Mouse (Mus musculus) embryonic stem cell, embryonic (primary cell): Measurements from ENCODE around the gene Slc8b1.

ENCODE experiments used
- CTCF ChIA-PET, 4 experiments: fragments of 300-600 bp in 2 of 4; fragments of 350-600 bp in 2 of 4; sonication (Branson Sonifier 250); formaldehyde crosslinking; loops; one replicate each; lab custom pipeline; 2022; ENCODE audit warnings: inconsistent platforms in 2 of 4; lab: Charles Lee
- POLR2A ChIA-PET, 4 experiments: fragments of 300-600 bp in 2 of 4; fragments of 350-600 bp in 2 of 4; sonication (Branson Sonifier 250); formaldehyde crosslinking; loops; one replicate each; lab custom pipeline; 2022; ENCODE audit warnings: antibody characterized with exemption in 4 of 4, inconsistent platforms in 1 of 4; lab: Charles Lee

The Slc8b1 gene

DNA sequence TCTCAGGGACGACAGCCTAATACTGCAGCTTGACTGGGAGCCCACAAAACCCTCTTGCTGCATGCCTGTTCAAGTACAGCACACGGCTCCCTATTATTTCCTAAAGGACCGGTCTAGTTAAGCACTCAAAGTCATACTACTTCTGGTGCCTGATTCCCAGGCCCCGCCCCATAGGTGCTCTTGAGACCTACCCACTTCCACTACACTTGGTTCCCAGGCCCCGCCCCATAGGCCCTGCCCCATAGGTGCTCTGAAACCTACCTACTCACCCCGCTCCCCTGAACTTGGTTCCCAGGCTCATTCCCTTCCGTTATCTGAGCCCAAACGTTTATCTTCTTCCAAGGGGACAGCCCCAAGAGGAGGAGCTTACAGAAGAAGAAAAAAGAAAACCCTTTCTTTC, 23.1 kb upstream of the Slc8b1 start:
- POLR2A ChIA-PET = interaction anchor here in 2 of 4 experiments (0.5 to 1.7 kb wide), 6 partner anchors 12 to 127 kb away, joined by 3 to 7 read pairs (median 3); partner anchors contain the start of gene Plbd2 (in 2 of the 2)
- CTCF ChIA-PET = interaction anchor here in 1 of 4 experiments (0.6 to 3.2 kb wide), 5 partner anchors 18 to 387 kb away, joined by 3 to 12 read pairs (median 3); no protein-coding TSS in a partner anchor

GRCm38 (mm10) chr5:120490679-120491192, 20.2 kb upstream of the Slc8b1 start:
- POLR2A ChIA-PET = interaction anchor here in 3 of 4 experiments (0.5 to 2.3 kb wide), 12 partner anchors 9 to 1063 kb away, joined by 3 to 9 read pairs (median 4); partner anchors contain the start of genes Plbd2 (in 1 of the 3) and Sds (in 1 of the 3)
- CTCF ChIA-PET = interaction anchor here in 2 of 4 experiments (0.5 to 3.2 kb wide), 7 partner anchors 8 to 125 kb away, joined by 3 to 12 read pairs (median 5); partner anchors contain the start of genes Iqcd (in 1 of the 2), Plbd2 (in 1 of the 2) and Tpcn1 (in 1 of the 2)

- POLR2A ChIA-PET = interaction anchor here (0.7 to 3.5 kb wide), 18 partner anchors 9 to 712 kb away, joined by 3 to 10 read pairs (median 4); partner anchors contain the start of genes Slc8b1 (in 2 of the 4) and Plbd2 (in 1 of the 4)
- CTCF ChIA-PET = interaction anchor here (0.5 to 2.6 kb wide), 52 partner anchors 8 to 877 kb away, joined by 3 to 17 read pairs (median 3); partner anchors contain the start of genes Slc8b1 (in 3 of the 4), Sds (in 2 of the 4), Ddx54 (in 1 of the 4) and Iqcd (in 1 of the 4)
These were observed 18.5 kb upstream of the Slc8b1 start for GRCm38 (mm10) chr5:120492437-120492836.

GRCm38 (mm10) chr5:120493440-120493839, 17.5 kb upstream of the Slc8b1 start:
- POLR2A ChIA-PET = interaction anchor here in 3 of 4 experiments (0.6 to 3.5 kb wide), 7 partner anchors 9 to 38 kb away, joined by 3 to 10 read pairs (median 5); partner anchors contain the start of genes Slc8b1 (in 2 of the 3) and Plbd2 (in 1 of the 3)

GRCm38 (mm10) chr5:120493873-120494395, 17.0 kb upstream of the Slc8b1 start:
- ChIA-PET CTCF (interaction anchor here in 2 of 4 experiments (0.5 to 2.6 kb wide), 6 partner anchors 11 to 181 kb away, joined by 3 to 21 read pairs (median 8); no protein-coding TSS in a partner anchor), POLR2A (interaction anchor here in 3 of 4 experiments (0.6 to 3.5 kb wide), 9 partner anchors 9 to 102 kb away, joined by 3 to 10 read pairs (median 4); partner anchors contain the start of genes Slc8b1 (in 2 of the 3) and Plbd2 (in 1 of the 3))

More at GRCm38 (mm10) chr5:120493440-120493839, 17.5 kb upstream of the Slc8b1 start:
- CTCF ChIA-PET = interaction anchor here (0.5 to 2.6 kb wide), 13 partner anchors 10 to 225 kb away, joined by 3 to 21 read pairs (median 5); partner anchors contain the start of gene Plbd2 (in 1 of the 4)

GRCm38 (mm10) chr5:120495064-120495702, 15.8 kb upstream of the Slc8b1 start:
- ChIA-PET POLR2A (interaction anchor here in 3 of 4 experiments (0.6 to 3.5 kb wide), 10 partner anchors 8 to 118 kb away, joined by 3 to 10 read pairs (median 4); partner anchors contain the start of genes Plbd2 (in 1 of the 3) and Slc8b1 (in 1 of the 3)), CTCF (interaction anchor here in 3 of 4 experiments (0.7 to 2.1 kb wide), 5 partner anchors 12 to 392 kb away, joined by 3 to 11 read pairs (median 3); no protein-coding TSS in a partner anchor)

DNA sequence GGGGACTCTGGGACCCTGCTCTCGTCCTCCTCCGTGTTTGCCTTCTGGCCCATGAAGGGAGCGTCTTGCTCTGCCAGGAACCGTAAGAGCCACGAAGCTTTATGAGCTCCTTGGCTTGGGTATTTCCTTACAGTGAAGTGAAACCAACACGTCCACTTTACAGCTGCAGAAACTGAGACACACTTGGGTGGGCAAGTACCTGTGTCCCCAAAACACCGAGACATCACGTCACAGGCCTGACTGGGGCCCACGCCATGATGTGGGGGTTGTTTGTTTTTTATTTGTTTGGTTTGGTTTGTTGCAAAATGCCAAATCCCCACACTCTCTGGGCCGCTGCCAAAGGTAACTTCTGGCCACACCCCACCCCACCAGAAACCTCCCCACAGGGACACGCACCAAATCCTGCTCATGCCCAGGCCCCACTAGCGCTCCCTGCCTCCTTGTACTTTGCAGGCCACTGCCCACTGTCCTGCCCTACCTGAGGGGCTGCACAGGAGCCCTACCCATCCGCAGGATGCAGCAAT, 15.2 kb upstream of the Slc8b1 start:
- ChIA-PET POLR2A (interaction anchor here in 2 of 4 experiments (1.1 to 1.9 kb wide), 3 partner anchors 12 to 109 kb away, joined by 3 to 5 read pairs (median 4); no protein-coding TSS in a partner anchor), CTCF (interaction anchor here in 3 of 4 experiments (0.7 to 2.1 kb wide), 5 partner anchors 13 to 220 kb away, joined by 3 to 11 read pairs (median 3); no protein-coding TSS in a partner anchor)

DNA sequence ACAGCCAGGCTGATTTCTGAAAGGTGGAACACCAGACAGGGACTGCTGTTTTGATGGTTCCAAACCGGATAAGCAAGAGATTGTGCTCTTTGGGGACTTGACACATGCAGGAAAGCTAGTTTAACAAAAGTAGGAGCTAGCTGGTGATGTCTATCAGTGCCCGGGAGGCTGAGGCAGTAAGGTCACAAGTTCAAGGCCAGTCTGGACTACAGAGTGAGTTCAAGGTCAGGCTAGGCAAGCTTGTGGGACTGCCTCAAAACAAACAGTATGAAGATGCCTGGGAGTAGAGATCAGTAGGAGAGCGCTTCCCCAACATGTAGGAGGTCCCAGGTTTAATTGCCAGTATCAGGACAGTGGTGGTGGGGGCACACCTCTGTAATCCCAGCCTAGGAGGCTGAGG, 13.9 kb upstream of the Slc8b1 start:
- POLR2A ChIA-PET = interaction anchor here in 1 of 4 experiments (1.2 to 2.6 kb wide), 3 partner anchors 14 to 109 kb away, joined by 3 to 7 read pairs (median 3); partner anchors contain the start of gene Slc8b1
- CTCF ChIA-PET = interaction anchor here in 2 of 4 experiments (0.6 to 0.9 kb wide), 2 partner anchors 31 to 32 kb away, joined by 3 to 4 read pairs; no protein-coding TSS in a partner anchor

- ChIA-PET CTCF (interaction anchor here in 1 of 4 experiments (0.6 to 2.0 kb wide), 2 partner anchors 9 to 106 kb away, joined by 4 read pairs; no protein-coding TSS in a partner anchor), POLR2A (no interaction called here)
These were observed 11.8 kb upstream of the Slc8b1 start for GRCm38 (mm10) chr5:120499202-120499601.

GRCm38 (mm10) chr5:120500609-120501008, 10.4 kb upstream of the Slc8b1 start:
- ChIA-PET CTCF (interaction anchor here in 3 of 4 experiments (0.6 to 1.7 kb wide), 7 partner anchors 8 to 368 kb away, joined by 3 to 9 read pairs (median 4); no protein-coding TSS in a partner anchor), POLR2A (interaction anchor here in 2 of 4 experiments (0.6 to 2.1 kb wide), 5 partner anchors 10 to 311 kb away, joined by 3 to 8 read pairs (median 3); partner anchors contain the start of gene Slc8b1 (in 1 of the 2))

DNA sequence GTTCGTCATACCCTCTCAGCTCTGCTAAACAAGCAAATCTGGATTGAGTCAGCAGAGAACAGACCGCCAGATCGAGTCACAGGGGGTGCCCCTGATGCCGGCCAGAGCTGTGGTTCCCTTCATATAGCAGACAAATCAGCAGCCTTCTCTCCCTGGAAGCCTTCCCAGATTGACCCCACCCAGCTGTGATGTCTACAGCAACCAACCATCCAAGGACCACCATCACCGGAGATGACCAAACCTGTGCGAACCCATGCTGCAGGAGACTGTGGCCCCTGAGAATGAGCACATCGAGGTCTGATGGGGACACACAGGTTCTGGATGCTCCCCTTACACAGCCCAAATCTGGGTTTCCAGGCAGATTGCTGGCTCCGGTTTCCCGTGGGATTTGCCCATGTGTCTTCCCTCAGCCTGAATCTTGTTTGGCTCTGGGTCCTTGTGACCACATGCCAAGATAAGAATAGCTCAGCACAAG, 8.8 kb upstream of the Slc8b1 start:
- ChIA-PET CTCF (interaction anchor here (0.6 to 2.7 kb wide), 12 partner anchors 9 to 172 kb away, joined by 3 to 18 read pairs (median 4); partner anchors contain the start of gene Slc8b1 (in 1 of the 4)), POLR2A (interaction anchor here in 2 of 4 experiments (0.5 to 3.2 kb wide), 14 partner anchors 9 to 360 kb away, joined by 3 to 44 read pairs (median 4); partner anchors contain the start of gene Slc8b1 (in 2 of the 2))

DNA sequence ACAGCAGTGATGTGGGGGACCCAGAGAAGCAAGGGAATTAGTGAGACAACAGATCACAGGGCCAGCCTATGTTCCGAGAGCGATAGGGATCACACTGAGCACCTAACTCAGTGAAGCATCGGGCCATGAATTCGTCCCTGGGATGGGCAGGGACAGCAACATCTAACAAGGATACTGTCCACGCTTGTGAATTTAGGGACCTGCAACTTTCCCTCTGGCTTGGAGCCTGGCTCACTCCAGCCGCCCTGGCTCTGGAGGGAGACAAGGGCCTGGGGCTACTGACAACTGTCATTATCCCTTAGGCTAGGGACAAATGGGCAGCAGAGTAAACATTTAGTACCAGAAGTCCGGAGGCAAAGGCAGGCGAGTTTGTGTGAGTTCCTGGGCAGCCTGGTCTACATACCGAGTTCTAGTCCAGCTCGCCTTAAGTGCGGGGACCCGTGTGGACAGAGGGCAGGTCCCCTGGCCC, 8.3 kb upstream of the Slc8b1 start:
- POLR2A ChIA-PET = interaction anchor here in 3 of 4 experiments (0.5 to 3.2 kb wide), 32 partner anchors 9 to 670 kb away, joined by 3 to 44 read pairs (median 3); partner anchors contain the start of genes Slc8b1 (in 2 of the 3), Ddx54 (in 1 of the 3), Iqcd (in 1 of the 3) and Rita1 (in 1 of the 3)
- CTCF ChIA-PET = interaction anchor here (0.5 to 2.7 kb wide), 37 partner anchors 8 to 434 kb away, joined by 3 to 18 read pairs (median 4); partner anchors contain the start of genes Ddx54 (in 1 of the 4), Iqcd (in 1 of the 4), Rita1 (in 1 of the 4) and Slc8b1 (in 1 of the 4)

GRCm38 (mm10) chr5:120503144-120503795, 7.7 kb upstream of the Slc8b1 start, which contains the start of gene Plbd2:
Gene Plbd2 (minus strand): TSS chr5:120503625.
- CTCF ChIA-PET = interaction anchor here in 3 of 4 experiments (0.5 to 2.7 kb wide), 36 partner anchors 9 to 435 kb away, joined by 3 to 18 read pairs (median 4); partner anchors contain the start of genes Ddx54 (in 1 of the 3), Iqcd (in 1 of the 3), Rita1 (in 1 of the 3) and Tpcn1 (in 1 of the 3)
- POLR2A ChIA-PET = interaction anchor here (0.6 to 3.2 kb wide), 32 partner anchors 8 to 1340 kb away, joined by 3 to 44 read pairs (median 4); partner anchors contain the start of genes Slc8b1 (in 2 of the 4), Ddx54 (in 1 of the 4), Iqcd (in 1 of the 4) and Rita1 (in 1 of the 4)

DNA sequence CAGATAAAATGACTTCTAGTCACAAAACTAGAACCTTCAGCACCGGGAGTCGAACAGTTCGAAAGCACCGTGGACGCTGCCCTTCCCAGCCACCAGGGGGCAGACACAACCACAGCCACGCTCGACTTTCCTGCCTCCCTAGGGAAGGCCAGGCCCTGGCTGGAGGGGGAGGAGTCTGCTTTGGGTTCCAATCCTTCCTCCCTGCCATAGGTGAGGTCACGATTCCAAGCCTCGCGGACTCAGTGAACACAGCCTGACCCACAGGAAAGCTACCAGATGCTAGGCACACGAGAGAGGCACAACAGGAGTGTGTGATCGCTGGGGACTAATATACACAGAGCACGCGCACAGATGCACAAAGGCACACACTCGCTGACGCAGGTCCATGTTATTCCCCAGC, 5.6 kb upstream of the Slc8b1 start:
- CTCF ChIA-PET = interaction anchor here in 3 of 4 experiments (0.5 to 2.7 kb wide), 16 partner anchors 12 to 307 kb away, joined by 3 to 17 read pairs (median 4); partner anchors contain the start of genes Ddx54 (in 1 of the 3) and Oas1c (in 1 of the 3)
- POLR2A ChIA-PET = interaction anchor here in 3 of 4 experiments (0.5 to 1.3 kb wide), 9 partner anchors 9 to 108 kb away, joined by 3 to 5 read pairs (median 3); no protein-coding TSS in a partner anchor

DNA sequence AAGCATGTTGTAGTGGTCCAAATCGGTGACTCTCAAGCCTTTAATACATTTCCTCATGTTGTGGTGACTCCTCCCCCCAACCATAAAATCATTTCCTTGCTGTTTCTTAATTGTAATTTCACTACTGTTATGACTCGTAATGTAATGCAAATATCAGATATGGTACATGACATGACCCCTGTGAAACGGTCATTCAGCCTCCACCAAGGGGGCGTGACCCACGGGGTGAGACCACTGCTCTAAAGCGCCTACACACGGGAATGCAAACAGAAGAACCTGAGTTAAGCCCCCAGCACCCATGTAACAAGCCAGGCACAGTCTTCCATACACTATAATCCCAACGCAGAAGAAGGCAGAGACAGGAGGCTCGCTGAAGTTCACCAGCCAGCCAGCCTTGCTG, 5.2 kb upstream of the Slc8b1 start:
- CTCF ChIA-PET = interaction anchor here in 3 of 4 experiments (0.6 to 2.7 kb wide), 13 partner anchors 13 to 256 kb away, joined by 3 to 17 read pairs (median 4); partner anchors contain the start of gene Ddx54 (in 1 of the 3)
- POLR2A ChIA-PET = interaction anchor here in 3 of 4 experiments (0.5 to 1.3 kb wide), 8 partner anchors 9 to 107 kb away, joined by 3 to 5 read pairs (median 3); no protein-coding TSS in a partner anchor
